Mouse (Mus musculus) kidney, embryonic 14.5 days (tissue): ENCODE data around the gene Zfp385a. TPM values are rescaled to one million over a fixed set of nuclear protein-coding genes. Genes with fewer than 3 reads are reported as not detected.
A peak's percentile ranks its signal among the peaks of the same experiment; 100 is the strongest.

Experiments
- ATAC-seq: fragments of 200-750 bp; cut with Nextera tagmentation; 2 replicates; pipeline ENCODE4 v1.8.0; 2017; ENCODE audit warnings: moderate number of reproducible peaks, mild to moderate bottlenecking, moderate TSS enrichment, moderate library complexity; ENCODE audit not compliant: low FRiP score, low TSS enrichment
- H3K27ac ChIP-seq: fragments of 300-500 bp; sonication (generic); 2 replicates; pipeline ENCODE4 v1.5.1; 2014; ENCODE audit warnings: low read depth, mild to moderate bottlenecking, low read length, moderate library complexity, mixed read lengths
- H3K27me3 ChIP-seq: fragments of 300-500 bp; sonication (generic); 2 replicates; pipeline ENCODE4 v1.6.1; 2014; ENCODE audit warnings: mild to moderate bottlenecking, low read length; ENCODE audit not compliant: control insufficient read depth, insufficient read depth
- H3K36me3 ChIP-seq: fragments of 300-500 bp; sonication (generic); 2 replicates; pipeline ENCODE4 v1.6.1; 2014; ENCODE audit warnings: low read length, mixed read lengths; ENCODE audit not compliant: control insufficient read depth, insufficient read depth
- H3K4me1 ChIP-seq: fragments of 300-500 bp; sonication (generic); 2 replicates; pipeline ENCODE4 v1.6.1; 2014; ENCODE audit warnings: low read length, mixed read lengths; ENCODE audit not compliant: control insufficient read depth, insufficient read depth
- H3K4me2 ChIP-seq: fragments of 300-500 bp; sonication (generic); replicated peaks from 2 replicates; pipeline ENCODE4 v1.6.1; 2014; ENCODE audit warnings: low read depth, mild to moderate bottlenecking, low read length
- H3K4me3 ChIP-seq: fragments of 300-500 bp; sonication (generic); 2 replicates; pipeline ENCODE4 v1.5.1; 2014; ENCODE audit warnings: mild to moderate bottlenecking, low read length
- H3K9ac ChIP-seq: fragments of 300-500 bp; sonication (generic); 2 replicates; pipeline ENCODE4 v1.6.1; 2014; ENCODE audit warnings: low read depth, mild to moderate bottlenecking, low read length, moderate library complexity
- H3K9me3 ChIP-seq: fragments of 300-500 bp; sonication (generic); 2 replicates; pipeline ENCODE4 v1.6.1; 2016; ENCODE audit warnings: low read length; ENCODE audit not compliant: control insufficient read depth
- WGBS: fragments of 180-500 bp; shearing (Covaris S2); extraction: QIAGEN DNeasy Blood & Tissue Kit; methylation state at CpG from one replicate; pipeline ENCODE4 v1.1.7; 2014; 5-methylcytosine and 5-hydroxymethylcytosine counted together
- microRNA counts: library from miRNA; unstranded; fragments of <30 nt; microRNA quantifications from one replicate; lab custom pipeline; 2017
- microRNA-seq: library from miRNA; unstranded; fragments of <30 nt; microRNA quantifications from one replicate; pipeline ENCODE4, GENCODE M21; 2016
- polyA plus RNA-seq: library from polyadenylated mRNA; unstranded; fragments of >200 nt; fragmentation: Nextera tagmentation; extraction: Ambion mirVana; gene quantifications from 2 replicates; pipeline ENCODE4 v1.2.1, GENCODE M21; 2014

Zfp385a gene
- polyA plus RNA-seq, 1 experiment from 2014 or later: 18.2 TPM

- under 1% methylated on average over 38 of the region's 38 CpGs for WGBS
Observed at GRCm38 (mm10) chr15:103272419-103273279, 67.2 kb downstream of the Zfp385a start, which contains the start of gene Copz1. Gene Copz1, plus strand, starts transcription at chr15:103272714.

GRCm38 (mm10) chr15:103268903-103269302 is 71.0 kb downstream of the Zfp385a start:
- WGBS: 83% methylated on average over 4 of the region's 4 CpGs
- no peaks in the 10 kb centered on the region for H3K9me3 ChIP-seq
- H3K27ac ChIP-seq: no peak overlapping the region
- no peaks in the 10 kb centered on the region for H3K4me1 ChIP-seq
- H3K9ac ChIP-seq: no peak overlapping the region
- no peak overlapping the region for H3K4me3 ChIP-seq
- H3K4me2 ChIP-seq: no peak overlapping the region
- H3K27me3 ChIP-seq: no peaks in the 10 kb centered on the region
- no peaks in the 10 kb centered on the region for H3K36me3 ChIP-seq
- no peak for ATAC-seq

More at GRCm38 (mm10) chr15:103272419-103273279, 67.2 kb downstream of the Zfp385a start, which contains the start of gene Copz1:
- Histone ChIP-seq H3K9me3 (no peaks in the 10 kb centered on the region), H3K36me3 (no peaks in the 10 kb centered on the region), H3K27me3 (no peaks in the 10 kb centered on the region), H3K27ac (no peak within 1 kb of the TSS), H3K4me3 (peak within 1 kb of the TSS; percentile 92), H3K9ac (peak within 1 kb of the TSS; percentile 85), H3K4me2 (peak within 1 kb of the TSS; percentile 68), H3K4me1 (peaks cover 1% of the 10 kb centered on the region; the same call in 1 of the 2 replicates)
- ATAC-seq: peak; percentile 99

- no peak overlapping the region for H3K27ac ChIP-seq
- no peak for ATAC-seq
Observed at GRCm38 (mm10) chr15:103264794-103265193, 75.1 kb downstream of the Zfp385a start.

More at GRCm38 (mm10) chr15:103264794-103265193, 75.1 kb downstream of the Zfp385a start:
- 90% methylated on average over 2 of the region's 2 CpGs for WGBS
- Histone ChIP-seq H3K4me2 (no peak overlapping the region), H3K9ac (no peak overlapping the region), H3K36me3 (no peaks in the 10 kb centered on the region), H3K9me3 (no peaks in the 10 kb centered on the region), H3K4me1 (no peaks in the 10 kb centered on the region), H3K27me3 (no peaks in the 10 kb centered on the region), H3K4me3 (no peak overlapping the region)

MicroRNAs encoded within 50 kb of the gene (microRNA counts, 519-probe panel; counts per million panel counts)
- 6,406 counts per million, percentile 68 among the panel's probes with 10 or more counts for microRNA mmu-miR-148b (lab: Ali Mortazavi, UCI)

Small RNA genes within 50 kb of the gene (microRNA-seq; reads per million reads assigned to microRNA genes)
- gene Mir148b (353 reads per million, percentile 70 among the genes with 10 or more reads in this experiment), gene Mir6963 (not detected)

Other genes with a start within 250 kb of the Zfp385a start
- 11.5 and 19.5 TPM in 2 replicates for gene Smug1, start 173.0 kb downstream of the Zfp385a start, polyA plus RNA-seq
- gene Cbx5, start 100.3 kb downstream of the Zfp385a start, polyA plus RNA-seq: 146 and 161 TPM in 2 replicates
- gene Hnrnpa1, start 99.7 kb downstream of the Zfp385a start, polyA plus RNA-seq: 1,180 and 1,314 TPM in 2 replicates
- gene Nfe2, start 81.7 kb downstream of the Zfp385a start, polyA plus RNA-seq: 3.1 and 3.9 TPM in 2 replicates
- gene Copz1, start 67.4 kb downstream of the Zfp385a start, polyA plus RNA-seq: 290 and 322 TPM in 2 replicates
- 0.47 and 0.69 TPM in 2 replicates for gene Gpr84, start 29.5 kb downstream of the Zfp385a start, polyA plus RNA-seq
- 19.6 and 37.4 TPM in 2 replicates for gene Itga5, start 26.7 kb upstream of the Zfp385a start, polyA plus RNA-seq
- not detected in 2 replicates for gene Gtsf1, start 90.4 kb upstream of the Zfp385a start, polyA plus RNA-seq
- gene Gtsf2, start 108.4 kb upstream of the Zfp385a start, polyA plus RNA-seq: not detected in 2 replicates
- 0.94 and 2.3 TPM in 2 replicates for gene Nckap1l, start 113.7 kb upstream of the Zfp385a start, polyA plus RNA-seq
- gene Pde1b, start 162.9 kb upstream of the Zfp385a start, polyA plus RNA-seq: 3.1 and 4.9 TPM in 2 replicates
- gene Ppp1r1a, start 197.9 kb upstream of the Zfp385a start, polyA plus RNA-seq: 19.2 and 21.2 TPM in 2 replicates
- not detected in 2 replicates for gene Glycam1, start 225.0 kb upstream of the Zfp385a start, polyA plus RNA-seq